Mouse (Mus musculus) forebrain, embryonic 12.5 days (tissue): ENCODE measurements around the gene Tmem56. TPM values are rescaled to one million over a fixed set of nuclear protein-coding genes. Genes with fewer than 3 reads are reported as not detected.

ENCODE experiments used
- ATAC-seq: fragments of 200-750 bp; cut with Nextera tagmentation; 2 replicates; pipeline ENCODE4 v1.8.0; 2017; ENCODE audit warnings: moderate TSS enrichment; ENCODE audit not compliant: low FRiP score
- H3K27ac ChIP-seq: fragments of 300-500 bp; sonication (generic); 2 replicates; pipeline ENCODE4 v1.5.1; 2016; ENCODE audit warnings: mild to moderate bottlenecking
- H3K27me3 ChIP-seq: fragments of 300-500 bp; sonication (generic); 2 replicates; pipeline ENCODE4 v1.6.1; 2016; ENCODE audit warnings: mild to moderate bottlenecking
- H3K36me3 ChIP-seq: fragments of 300-500 bp; sonication (generic); replicated peaks from 2 replicates; pipeline ENCODE4 v1.6.1; 2016; ENCODE audit warnings: mild to moderate bottlenecking
- H3K4me1 ChIP-seq: fragments of 300-500 bp; sonication (generic); 2 replicates; pipeline ENCODE4 v1.6.1; 2016
- H3K4me2 ChIP-seq: fragments of 300-500 bp; sonication (generic); 2 replicates; pipeline ENCODE4 v1.6.1; 2016; ENCODE audit warnings: mild to moderate bottlenecking, moderate library complexity
- H3K4me3 ChIP-seq: fragments of 300-500 bp; sonication (generic); replicated peaks from 2 replicates; pipeline ENCODE4 v1.5.1; 2016; ENCODE audit warnings: mild to moderate bottlenecking
- H3K9ac ChIP-seq: fragments of 300-500 bp; sonication (generic); 2 replicates; pipeline ENCODE4 v1.6.1; 2016; ENCODE audit warnings: mild to moderate bottlenecking
- H3K9me3 ChIP-seq: fragments of 300-500 bp; sonication (generic); 2 replicates; pipeline ENCODE4 v1.6.1; 2016
- WGBS: fragments of 180-500 bp; shearing (Covaris S2); methylation state at CpG from one replicate; pipeline ENCODE4 v1.1.7; 2016; 5-methylcytosine and 5-hydroxymethylcytosine counted together
- polyA plus RNA-seq: library from polyadenylated mRNA; unstranded; fragments of >200 nt; fragmentation: Nextera tagmentation; extraction: Ambion mirVana; gene quantifications from 2 replicates; pipeline ENCODE4 v1.2.1, GENCODE M21; 2016

The Tmem56 gene
- 2.6 and 3.2 TPM in 2 replicates for polyA plus RNA-seq

DNA sequence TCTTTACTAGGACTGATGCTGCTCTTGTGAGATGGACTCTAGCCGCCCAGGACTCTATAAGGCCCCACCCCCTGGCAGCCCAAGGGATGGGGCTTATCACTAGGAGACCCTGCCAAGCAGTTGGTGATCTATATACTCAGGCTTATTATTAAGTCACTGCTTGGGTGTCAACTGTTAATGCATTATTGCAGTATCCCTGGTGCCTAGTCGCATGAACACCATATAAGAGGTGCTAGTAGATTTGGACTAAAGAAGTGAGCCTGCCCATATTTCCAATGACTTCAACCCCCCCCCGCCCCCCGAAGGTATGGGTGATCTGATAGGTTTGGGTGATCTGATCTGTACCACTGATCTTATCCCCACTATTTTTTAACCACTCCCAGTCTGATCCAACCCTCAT is at the start of gene Tmem56:
TSS of gene Tmem56 (minus strand) at position 101 of the 400 bp plus-strand sequence.
- no peaks in the 10 kb centered on the region for H3K4me1 ChIP-seq
- H3K36me3 ChIP-seq: no peaks in the 10 kb centered on the region
- H3K27me3 ChIP-seq: no peaks in the 10 kb centered on the region
- no peak within 1 kb of the TSS for H3K27ac ChIP-seq
- no peak within 1 kb of the TSS for H3K9ac ChIP-seq
- H3K4me3 ChIP-seq: no peak within 1 kb of the TSS
- no peaks in the 10 kb centered on the region for H3K9me3 ChIP-seq
- ATAC-seq: no peak
- 82% methylated on average over 4 of the region's 4 CpGs for WGBS
- no peak within 1 kb of the TSS for H3K4me2 ChIP-seq

DNA sequence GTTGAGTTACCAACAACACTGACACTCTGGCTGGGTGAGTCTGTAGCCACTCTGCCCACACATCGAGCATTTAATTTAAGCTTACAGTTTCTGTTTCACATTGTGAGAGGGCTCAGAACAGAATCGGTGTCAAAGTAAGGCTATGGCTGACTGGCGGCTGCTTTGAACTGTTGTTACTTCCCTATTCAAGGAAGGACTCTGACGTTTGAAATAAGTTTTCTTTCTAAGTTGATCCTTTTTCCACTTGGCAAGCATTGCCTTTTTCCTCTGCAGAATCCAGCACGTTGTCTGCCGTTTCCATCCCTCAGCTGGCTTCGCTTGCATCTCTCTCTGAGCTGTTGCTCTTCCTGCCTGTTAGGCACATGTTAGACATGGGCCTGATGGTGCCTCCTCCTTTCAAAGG is 47.3 kb upstream of the Tmem56 start:
- H3K9me3 ChIP-seq: no peaks in the 10 kb centered on the region
- H3K9ac ChIP-seq: no peak overlapping the region
- WGBS: 64% methylated on average over 7 of the region's 7 CpGs
- 0 out of 2 replicates have a peak, but pooled peaks cover 8% of the 10 kb centered on the region for H3K4me1 ChIP-seq
- H3K36me3 ChIP-seq: no peaks in the 10 kb centered on the region
- H3K27me3 ChIP-seq: no peaks in the 10 kb centered on the region
- H3K4me3 ChIP-seq: no peak overlapping the region
- ATAC-seq: no peak
- H3K27ac ChIP-seq: no peak overlapping the region
- H3K4me2 ChIP-seq: no peak overlapping the region

- Histone ChIP-seq H3K27ac (no peak overlapping the region), H3K9me3 (no peaks in the 10 kb centered on the region), H3K9ac (no peak overlapping the region), H3K4me3 (no peak overlapping the region), H3K27me3 (no peaks in the 10 kb centered on the region), H3K4me1 (0 out of 2 replicates have a peak, but pooled peaks cover 8% of the 10 kb centered on the region), H3K4me2 (no peak overlapping the region), H3K36me3 (no peaks in the 10 kb centered on the region)
- WGBS: 77% methylated on average over 10 of the region's 10 CpGs
- no peak for ATAC-seq
Observed at GRCm38 (mm10) chr3:121329647-121330046, 46.7 kb upstream of the Tmem56 start.

DNA sequence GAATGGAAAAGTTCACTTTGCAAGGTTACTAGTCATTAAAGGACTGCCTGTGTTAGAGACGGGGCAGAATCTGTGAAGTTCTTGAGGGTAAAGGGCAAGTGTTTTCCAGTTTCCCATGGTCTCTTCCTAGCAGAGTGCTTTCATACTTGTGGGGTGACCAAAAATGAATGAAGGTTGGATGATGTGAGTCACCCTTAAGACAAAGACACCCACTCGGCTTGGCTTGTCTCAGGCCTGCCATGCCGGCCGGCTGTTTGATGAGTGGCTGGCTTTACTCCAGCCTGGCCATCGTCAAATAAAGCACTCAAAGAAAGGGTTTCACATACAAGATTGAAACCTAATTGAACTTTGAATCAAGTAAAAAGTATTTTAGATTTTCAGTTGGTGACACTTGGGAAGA is 44.5 kb upstream of the Tmem56 start:
- no peak overlapping the region for H3K4me3 ChIP-seq
- H3K36me3 ChIP-seq: no peaks in the 10 kb centered on the region
- H3K9ac ChIP-seq: no peak overlapping the region
- ATAC-seq: no peak
- H3K4me1 ChIP-seq: 0 out of 2 replicates have a peak, but pooled peaks cover 6% of the 10 kb centered on the region
- no peak overlapping the region for H3K27ac ChIP-seq
- no peak overlapping the region for H3K4me2 ChIP-seq
- no peaks in the 10 kb centered on the region for H3K27me3 ChIP-seq
- H3K9me3 ChIP-seq: no peaks in the 10 kb centered on the region
- 87% methylated on average over 5 of the region's 5 CpGs for WGBS

GRCm38 (mm10) chr3:121323371-121323770 is 40.5 kb upstream of the Tmem56 start:
- WGBS: 92% methylated on average over 15 of the region's 15 CpGs
- Histone ChIP-seq H3K27me3 (no peaks in the 10 kb centered on the region), H3K36me3 (no peaks in the 10 kb centered on the region), H3K4me1 (no peaks in the 10 kb centered on the region), H3K27ac (no peak overlapping the region), H3K9me3 (no peaks in the 10 kb centered on the region), H3K4me3 (no peak overlapping the region), H3K9ac (no peak overlapping the region), H3K4me2 (no peak overlapping the region)
- ATAC-seq: no peak

DNA sequence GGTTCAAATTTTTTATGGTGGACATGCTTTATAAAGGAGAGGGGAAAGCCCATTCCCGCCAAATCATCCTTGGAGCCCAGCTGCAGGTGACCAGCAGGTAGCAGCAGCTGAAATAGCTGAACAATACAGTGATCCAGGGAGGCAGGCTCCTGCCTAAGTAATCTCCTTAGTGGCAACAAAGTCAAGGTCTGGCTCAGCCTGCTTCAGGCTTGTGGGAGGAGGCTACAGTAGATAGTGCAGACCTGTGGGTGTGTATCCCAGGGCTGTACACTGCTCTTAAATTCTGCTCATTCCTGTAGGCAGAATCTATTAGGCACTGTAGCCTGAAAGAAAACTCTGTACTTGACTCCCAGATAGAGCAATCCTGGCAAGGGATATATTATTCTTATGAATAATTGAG is 38.0 kb upstream of the Tmem56 start:
- Histone ChIP-seq H3K27ac (no peak overlapping the region), H3K36me3 (no peaks in the 10 kb centered on the region), H3K4me2 (no peak overlapping the region), H3K9ac (no peak overlapping the region), H3K9me3 (no peaks in the 10 kb centered on the region), H3K4me1 (no peaks in the 10 kb centered on the region), H3K27me3 (no peaks in the 10 kb centered on the region), H3K4me3 (no peak overlapping the region)
- ATAC-seq: no peak
- 82% methylated on average over 1 of the region's 1 CpGs for WGBS

DNA sequence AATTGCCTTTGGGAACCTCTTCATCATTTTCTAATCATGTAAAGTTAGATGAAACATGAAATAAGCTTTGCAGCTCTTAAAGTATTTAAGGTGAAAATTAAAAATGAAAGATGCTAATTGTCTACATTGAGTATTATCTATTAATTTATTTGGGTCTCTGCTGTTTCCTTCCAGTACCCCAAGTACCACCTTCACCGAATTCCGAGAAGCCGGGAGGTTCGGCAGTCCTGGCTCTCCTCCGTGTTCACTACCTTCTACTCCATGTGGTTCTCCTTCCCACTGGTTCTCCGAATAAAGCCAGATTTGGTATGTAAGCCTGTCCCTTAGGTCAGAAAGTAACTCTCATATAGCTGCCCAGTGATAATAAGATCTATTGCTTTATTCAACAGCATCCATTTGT is 37.0 kb upstream of the Tmem56 start:
- ATAC-seq: no peak
- Histone ChIP-seq H3K4me3 (no peak overlapping the region), H3K4me2 (no peak overlapping the region), H3K36me3 (no peaks in the 10 kb centered on the region), H3K4me1 (no peaks in the 10 kb centered on the region), H3K9me3 (no peaks in the 10 kb centered on the region), H3K27me3 (no peaks in the 10 kb centered on the region), H3K9ac (no peak overlapping the region), H3K27ac (no peak overlapping the region)
- WGBS: 96% methylated on average over 6 of the region's 6 CpGs

DNA sequence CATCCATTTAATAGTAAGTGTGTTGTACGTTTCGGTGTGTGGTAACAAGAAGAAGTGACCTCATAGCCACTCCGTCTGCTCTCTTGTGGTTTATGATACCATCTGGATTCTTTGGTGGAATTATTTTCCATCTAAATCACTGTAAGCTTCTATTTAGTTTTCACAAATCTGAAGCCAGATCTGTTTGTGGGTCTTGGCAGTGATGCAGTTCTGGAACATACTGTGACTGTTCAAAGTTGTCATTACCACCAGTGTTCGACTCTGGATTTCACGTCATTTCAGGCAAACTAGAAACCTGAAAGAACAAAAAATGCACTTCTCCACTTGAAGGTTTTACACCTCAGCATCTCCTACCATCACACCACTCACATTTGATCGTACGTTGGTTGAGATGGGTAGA is 32.6 kb upstream of the Tmem56 start:
- Histone ChIP-seq H3K4me1 (peaks cover 5% of the 10 kb centered on the region), H3K4me2 (no peak overlapping the region), H3K36me3 (no peaks in the 10 kb centered on the region), H3K9me3 (no peaks in the 10 kb centered on the region), H3K27me3 (no peaks in the 10 kb centered on the region), H3K4me3 (no peak overlapping the region), H3K27ac (no peak overlapping the region), H3K9ac (no peak overlapping the region)
- WGBS: 97% methylated on average over 7 of the region's 7 CpGs
- ATAC-seq: no peak

- 88% methylated on average over 6 of the region's 6 CpGs for WGBS
- Histone ChIP-seq H3K27ac (no peak overlapping the region), H3K9ac (no peak overlapping the region), H3K9me3 (no peaks in the 10 kb centered on the region), H3K4me3 (no peak overlapping the region), H3K4me1 (peaks cover 8% of the 10 kb centered on the region), H3K36me3 (no peaks in the 10 kb centered on the region), H3K4me2 (no peak overlapping the region), H3K27me3 (no peaks in the 10 kb centered on the region)
- no peak for ATAC-seq
Observed at GRCm38 (mm10) chr3:121314149-121314548, 31.3 kb upstream of the Tmem56 start.

DNA sequence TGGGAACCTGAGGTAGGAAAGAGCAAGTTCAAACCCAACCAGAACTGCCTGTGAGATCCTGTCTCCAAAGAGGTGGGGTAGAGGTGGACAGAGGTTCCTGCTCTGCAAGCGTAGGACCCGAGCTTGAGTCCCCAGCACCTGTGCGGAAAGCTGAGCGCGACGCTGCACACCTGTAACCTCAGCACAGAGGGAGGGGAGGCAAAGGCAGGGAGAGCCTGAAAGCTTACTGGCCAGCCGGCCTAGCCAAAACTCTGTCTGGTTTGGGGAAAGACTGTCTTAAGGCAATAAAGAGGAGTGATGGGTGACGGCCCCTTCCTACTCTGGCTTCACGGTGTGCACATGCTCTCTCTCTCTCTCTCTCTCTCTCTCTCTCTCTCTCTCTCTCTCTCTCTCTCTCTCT is 30.1 kb upstream of the Tmem56 start:
- Histone ChIP-seq H3K27me3 (no peaks in the 10 kb centered on the region), H3K4me3 (no peak overlapping the region), H3K9me3 (no peaks in the 10 kb centered on the region), H3K36me3 (no peaks in the 10 kb centered on the region), H3K9ac (no peak overlapping the region), H3K4me2 (no peak overlapping the region), H3K4me1 (peaks cover 8% of the 10 kb centered on the region), H3K27ac (no peak overlapping the region)
- WGBS: 73% methylated on average over 9 of the region's 9 CpGs
- ATAC-seq: no peak

DNA sequence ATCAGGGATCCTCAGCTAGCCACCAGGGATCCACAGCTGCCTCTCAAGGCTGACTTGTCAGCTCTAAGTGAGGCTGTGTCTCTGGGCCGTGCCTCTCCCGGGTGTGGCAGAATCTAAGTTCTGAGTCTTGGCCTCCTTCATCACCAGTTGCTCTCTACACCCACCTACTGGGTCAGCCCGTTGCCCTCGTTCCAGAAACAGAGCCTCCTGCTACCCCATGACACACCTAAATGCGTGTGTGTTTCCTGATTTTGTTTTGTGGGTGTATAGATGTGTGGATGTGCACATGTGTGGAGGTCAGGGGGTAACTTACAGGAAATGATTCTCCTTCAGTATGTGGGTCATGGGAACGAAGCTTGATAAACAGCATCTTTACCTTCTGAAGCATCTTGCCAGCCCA is 29.5 kb upstream of the Tmem56 start:
- 86% methylated on average over 6 of the region's 6 CpGs for WGBS
- no peaks in the 10 kb centered on the region for H3K27me3 ChIP-seq
- H3K4me1 ChIP-seq: peaks cover 8% of the 10 kb centered on the region

DNA sequence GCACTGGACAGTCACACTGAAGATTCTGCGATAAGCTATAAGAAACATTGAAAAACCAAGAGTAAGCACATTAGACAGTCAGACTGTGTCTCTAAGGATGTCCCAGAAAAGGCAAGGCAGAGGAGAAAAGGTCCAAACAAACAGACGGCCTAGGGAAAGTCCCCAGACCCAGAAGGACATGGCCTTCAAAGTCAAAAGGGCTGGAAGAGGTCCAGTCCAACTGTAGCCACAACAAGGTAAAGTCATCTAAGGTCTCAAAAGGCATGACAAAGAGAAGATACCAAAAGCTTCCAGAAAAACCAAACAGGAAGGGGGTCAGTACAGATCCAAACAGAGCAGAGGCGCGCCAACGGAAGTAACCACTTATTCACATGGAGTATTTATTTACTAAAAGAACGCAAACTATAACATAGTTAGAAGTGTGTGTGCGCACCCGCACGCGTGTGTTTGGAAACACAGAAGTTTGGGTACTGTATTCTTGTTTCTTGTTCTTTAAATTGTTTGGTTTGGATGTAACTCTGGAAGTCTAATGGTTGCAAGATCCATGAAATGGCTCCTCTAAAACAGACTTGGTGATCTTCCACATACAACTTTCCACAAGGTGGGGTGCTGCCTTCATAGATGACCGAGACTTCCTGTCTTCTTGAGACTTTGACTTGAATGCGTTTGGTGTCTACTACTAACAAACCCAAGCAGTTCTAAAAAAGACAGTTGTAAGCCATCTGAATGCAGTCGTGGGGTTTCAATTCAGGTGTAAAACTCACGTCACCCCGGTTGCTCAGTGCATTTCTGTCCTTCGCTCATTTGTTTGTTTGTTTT is 27.2 kb upstream of the Tmem56 start:
- no peak overlapping the region for H3K4me3 ChIP-seq
- no peaks in the 10 kb centered on the region for H3K9me3 ChIP-seq
- WGBS: 92% methylated on average over 16 of the region's 16 CpGs
- H3K4me2 ChIP-seq: no peak overlapping the region
- H3K27ac ChIP-seq: no peak overlapping the region
- no peaks in the 10 kb centered on the region for H3K27me3 ChIP-seq
- H3K36me3 ChIP-seq: no peaks in the 10 kb centered on the region
- ATAC-seq: no peak
- H3K9ac ChIP-seq: no peak overlapping the region
- peaks cover 8% of the 10 kb centered on the region for H3K4me1 ChIP-seq

More for the DNA sequence above, 29.5 kb upstream of the Tmem56 start:
- Histone ChIP-seq H3K27ac (no peak overlapping the region), H3K9me3 (no peaks in the 10 kb centered on the region), H3K4me2 (no peak overlapping the region), H3K36me3 (no peaks in the 10 kb centered on the region), H3K9ac (no peak overlapping the region), H3K4me3 (no peak overlapping the region)
- no peak for ATAC-seq

DNA sequence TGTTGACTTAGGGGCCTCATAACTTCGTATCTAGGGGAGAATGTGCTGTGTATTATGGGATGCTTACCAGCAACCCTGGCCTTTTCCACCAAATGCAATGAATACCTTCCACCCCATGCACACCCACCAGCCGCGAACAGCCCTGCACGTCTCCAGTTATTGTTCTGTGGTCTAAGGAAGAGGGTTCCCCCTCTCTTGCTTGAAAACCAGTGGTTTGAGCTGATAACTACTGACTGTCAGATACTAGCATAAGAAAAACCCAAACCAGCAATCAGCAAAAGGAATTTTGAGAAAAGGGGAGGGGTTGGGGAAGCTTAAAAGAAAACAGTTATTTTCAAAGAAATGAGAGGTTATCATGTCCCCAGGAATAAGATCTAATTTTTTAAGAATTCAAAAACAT is 26.5 kb upstream of the Tmem56 start:
- no peak overlapping the region for H3K4me3 ChIP-seq
- peaks cover 8% of the 10 kb centered on the region for H3K4me1 ChIP-seq
- H3K9me3 ChIP-seq: no peaks in the 10 kb centered on the region
- ATAC-seq: no peak
- no peak overlapping the region for H3K9ac ChIP-seq
- H3K36me3 ChIP-seq: no peaks in the 10 kb centered on the region
- no peaks in the 10 kb centered on the region for H3K27me3 ChIP-seq
- no peak overlapping the region for H3K4me2 ChIP-seq
- 82% methylated on average over 4 of the region's 4 CpGs for WGBS
- H3K27ac ChIP-seq: no peak overlapping the region
